Mouse (Mus musculus) testis, adult 2 months (tissue): ENCODE measurements around the gene Epm2aip1. TPM values are rescaled to one million over a fixed set of nuclear protein-coding genes. Genes with fewer than 3 reads are reported as not detected.
A peak's percentile ranks its signal among the peaks of the same experiment; 100 is the strongest.

Experiments used
- H3K27ac ChIP-seq: fragments of 200-500 bp; 2 replicates; pipeline ENCODE4 v1.5.1; 2012; ENCODE audit warnings: low read depth, low read length; ENCODE audit not compliant: control insufficient read depth, insufficient read depth
- H3K27me3 ChIP-seq: fragments of 200-500 bp; 2 replicates; pipeline ENCODE4 v1.6.1; 2012; ENCODE audit warnings: mild to moderate bottlenecking, low read length, moderate library complexity; ENCODE audit not compliant: control insufficient read depth, insufficient read depth
- H3K36me3 ChIP-seq: fragments of 200-500 bp; 2 replicates; pipeline ENCODE4 v1.6.1; 2012; ENCODE audit warnings: mild to moderate bottlenecking, low read length; ENCODE audit not compliant: control insufficient read depth, insufficient read depth
- H3K4me1 ChIP-seq: fragments of 200-500 bp; 2 replicates; pipeline ENCODE4 v1.6.1; 2012; ENCODE audit warnings: low read length; ENCODE audit not compliant: control insufficient read depth, insufficient read depth
- H3K4me3 ChIP-seq: fragments of 200-500 bp; 2 replicates; pipeline ENCODE4 v1.5.1; 2012; ENCODE audit warnings: low read depth, mild to moderate bottlenecking, low read length, moderate library complexity, mixed read lengths; ENCODE audit not compliant: control insufficient read depth
- CTCF ChIP-seq: fragments of 200-500 bp; IDR thresholded peaks from 2 replicates; pipeline ENCODE4 v1.5.1; 2012; ENCODE audit warnings: low read depth, mild to moderate bottlenecking, inconsistent platforms, low read length, moderate library complexity; ENCODE audit not compliant: control insufficient read depth, insufficient read depth, insufficient replicate concordance
- POLR2A ChIP-seq: fragments of 200-500 bp; IDR thresholded peaks from 2 replicates; pipeline ENCODE4 v1.6.1; 2012; ENCODE audit warnings: low read depth, mild to moderate bottlenecking, inconsistent platforms, low read length, moderate library complexity; ENCODE audit not compliant: control insufficient read depth
- polyA plus RNA-seq: library from polyadenylated mRNA; depleted of rRNA; stranded (reverse); fragments of >200 nt; gene quantifications from 2 replicates; pipeline ENCODE4 v1.2.3, GENCODE M21; 2012

Epm2aip1 gene
- polyA plus RNA-seq, 1 experiment = 4.2 TPM

GRCm38 (mm10) chr9:111271056-111271433 is 684 bp upstream of the Epm2aip1 start:
- TF ChIP-seq POLR2A (no peak; the same call in 1 of the 2 replicates), CTCF (no peak)

GRCm38 (mm10) chr9:111272356-111272755 is 627 bp downstream of the Epm2aip1 start:
- H3K4me3 ChIP-seq = peak overlapping the region; percentile 94
- TF ChIP-seq POLR2A (no peak), CTCF (no peak)
- H3K27me3 ChIP-seq = no peaks in the 10 kb centered on the region
- peak overlapping the region; percentile 92 for H3K27ac ChIP-seq
- no peaks in the 10 kb centered on the region for H3K36me3 ChIP-seq
- H3K4me1 ChIP-seq = peaks cover 7% of the 10 kb centered on the region

More at GRCm38 (mm10) chr9:111271056-111271433, 684 bp upstream of the Epm2aip1 start:
- no peaks in the 10 kb centered on the region; the same call in 1 of the 2 replicates for H3K36me3 ChIP-seq
- no peaks in the 10 kb centered on the region for H3K27me3 ChIP-seq
- peaks cover 7% of the 10 kb centered on the region for H3K4me1 ChIP-seq
- H3K4me3 ChIP-seq = peak overlapping the region; percentile 94
- peak overlapping the region; percentile 76 for H3K27ac ChIP-seq

GRCm38 (mm10) chr9:111272996-111273785 is 1.5 kb downstream of the Epm2aip1 start:
- Histone ChIP-seq H3K27me3 (no peaks in the 10 kb centered on the region), H3K27ac (no peak overlapping the region), H3K36me3 (no peaks in the 10 kb centered on the region), H3K4me1 (peaks cover 7% of the 10 kb centered on the region), H3K4me3 (peak overlapping the region; percentile 94; the same call in 1 of the 2 replicates)
- no peak for TF ChIP-seq CTCF
- no peak for TF ChIP-seq POLR2A

GRCm38 (mm10) chr9:111273958-111274357 is 2.2 kb downstream of the Epm2aip1 start:
- no peaks in the 10 kb centered on the region for H3K36me3 ChIP-seq
- H3K4me3 ChIP-seq = no peak overlapping the region

GRCm38 (mm10) chr9:111275156-111275555 is 3.4 kb downstream of the Epm2aip1 start:
- Histone ChIP-seq H3K4me1 (peaks cover 7% of the 10 kb centered on the region; the same call in 1 of the 2 replicates), H3K4me3 (no peak overlapping the region), H3K27ac (no peak overlapping the region), H3K36me3 (no peaks in the 10 kb centered on the region), H3K27me3 (no peaks in the 10 kb centered on the region)
- TF ChIP-seq CTCF (no peak), POLR2A (no peak)

More at GRCm38 (mm10) chr9:111273958-111274357, 2.2 kb downstream of the Epm2aip1 start:
- H3K27me3 ChIP-seq = no peaks in the 10 kb centered on the region
- no peak overlapping the region for H3K27ac ChIP-seq
- peaks cover 7% of the 10 kb centered on the region for H3K4me1 ChIP-seq
- TF ChIP-seq CTCF = no peak
- no peak for TF ChIP-seq POLR2A

- Histone ChIP-seq H3K4me1 (peaks cover 4% of the 10 kb centered on the region), H3K36me3 (no peaks in the 10 kb centered on the region), H3K4me3 (no peak overlapping the region), H3K27me3 (no peaks in the 10 kb centered on the region), H3K27ac (no peak overlapping the region)
- TF ChIP-seq CTCF (no peak), POLR2A (no peak)
Observed at GRCm38 (mm10) chr9:111285061-111285460, 13.3 kb downstream of the Epm2aip1 start.

- Histone ChIP-seq H3K4me3 (no peak overlapping the region), H3K27me3 (no peaks in the 10 kb centered on the region), H3K27ac (no peak overlapping the region), H3K36me3 (no peaks in the 10 kb centered on the region), H3K4me1 (peaks cover 4% of the 10 kb centered on the region)
- TF ChIP-seq POLR2A (no peak), CTCF (no peak)
Observed at GRCm38 (mm10) chr9:111285676-111286075, 13.9 kb downstream of the Epm2aip1 start.

GRCm38 (mm10) chr9:111286468-111286867 is 14.7 kb downstream of the Epm2aip1 start:
- Histone ChIP-seq H3K4me3 (no peak overlapping the region), H3K27ac (no peak overlapping the region), H3K36me3 (no peaks in the 10 kb centered on the region), H3K27me3 (no peaks in the 10 kb centered on the region), H3K4me1 (peaks cover 4% of the 10 kb centered on the region)
- TF ChIP-seq POLR2A (no peak), CTCF (no peak)
